Mouse (Mus musculus) ES-E14 (cell line): ENCODE measurements at regions not wholly inside any gene's neighbourhood (a gene's known extent, or its start where the extent isn't known, plus 50 kb on each side); places are given as distances from the start of the nearest gene placed in this dataset.

Experiments used
- MAFK ChIP-seq: IDR thresholded peaks from 2 replicates; pipeline ENCODE4 v1.6.1; 2014; ENCODE audit warnings: mild to moderate bottlenecking, low read depth, low read length, inconsistent platforms; ENCODE audit not compliant: insufficient read depth
- ZC3H11A ChIP-seq: IDR thresholded peaks from 2 replicates; pipeline ENCODE4 v1.6.1; 2012; ENCODE audit warnings: low read depth, mild to moderate bottlenecking, inconsistent platforms, low read length, borderline replicate concordance
- ZNF384 ChIP-seq: IDR thresholded peaks from 2 replicates; pipeline ENCODE4 v1.6.1; 2012; ENCODE audit warnings: low read depth, low read length, inconsistent platforms

DNA sequence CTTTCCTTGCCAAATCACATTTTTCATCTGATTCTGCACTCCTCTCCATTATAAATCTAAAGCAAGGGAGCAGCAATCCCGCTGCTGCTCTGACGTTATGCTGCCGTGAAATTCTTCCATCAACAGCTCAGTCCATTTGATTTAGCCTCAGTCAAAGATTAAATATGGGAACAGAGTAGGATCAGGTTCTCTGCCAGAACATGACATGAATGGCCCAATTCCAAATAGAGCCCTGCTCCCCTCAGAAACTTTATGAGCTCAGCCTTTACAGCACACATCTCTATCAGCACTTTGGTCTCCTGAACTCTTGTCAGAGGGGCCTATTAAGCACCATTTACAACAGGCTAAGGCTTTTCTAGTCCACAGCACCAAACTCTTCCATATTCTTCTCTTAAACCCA, 332.3 kb downstream of the Prr30 start:
- TF ChIP-seq ZC3H11A, result no peak
- TF ChIP-seq ZNF384, result no peak
- no peak for TF ChIP-seq MAFK
